Mouse (Mus musculus): ENCODE measurements around the gene Olfr691. TPM values are rescaled to one million over a fixed set of nuclear protein-coding genes. Genes with fewer than 3 reads are reported as not detected.

Olfr691 gene
- polyA plus RNA-seq, 1 experiment, result not detected

Other genes starting within 250 kb of the Olfr691 start
- not detected in 2 replicates for gene Olfr680-ps1, start 249.5 kb downstream of the Olfr691 start, polyA plus RNA-seq (2012; rRNA removed)
- not detected in 2 replicates for gene Olfr681, start 225.4 kb downstream of the Olfr691 start, polyA plus RNA-seq (2012; rRNA removed)
- gene Olfr683, start 195.3 kb downstream of the Olfr691 start, polyA plus RNA-seq (2012; rRNA removed), result not detected in 2 replicates
- gene Olfr684, start 178.6 kb downstream of the Olfr691 start, polyA plus RNA-seq (2012; rRNA removed), result not detected in 2 replicates
- not detected in 2 replicates for gene Olfr685, start 156.3 kb downstream of the Olfr691 start, polyA plus RNA-seq (2012; rRNA removed)
- not detected in 2 replicates for gene Olfr686, start 134.8 kb downstream of the Olfr691 start, polyA plus RNA-seq (2012; rRNA removed)
- gene Olfr688, start 54.2 kb downstream of the Olfr691 start, polyA plus RNA-seq (2012; rRNA removed), result not detected in 2 replicates
- gene Olfr689, start 31.1 kb downstream of the Olfr691 start, polyA plus RNA-seq (2012; rRNA removed), result not detected in 2 replicates
- not detected in 2 replicates for gene Olfr690, start 8.2 kb downstream of the Olfr691 start, polyA plus RNA-seq (2012; rRNA removed)
- not detected in 2 replicates for gene Olfr692, start 26.0 kb upstream of the Olfr691 start, polyA plus RNA-seq (2012; rRNA removed)
- not detected in 2 replicates for gene Gm5901, start 32.8 kb upstream of the Olfr691 start, polyA plus RNA-seq (2012; rRNA removed)
- gene Fam160a2, start 57.8 kb upstream of the Olfr691 start, polyA plus RNA-seq (2012; rRNA removed), result 64.6 and 88.7 TPM in 2 replicates
- 0.09 and 0.10 TPM in 2 replicates for gene Cnga4, start 62.3 kb upstream of the Olfr691 start, polyA plus RNA-seq (2012; rRNA removed)
- 0.12 TPM in 1 of 2 replicates, not detected in the other for gene Cckbr, start 83.5 kb upstream of the Olfr691 start, polyA plus RNA-seq (2012; rRNA removed)
- gene Cavin3, start 140.0 kb upstream of the Olfr691 start, polyA plus RNA-seq (2012; rRNA removed), result 21.8 and 23.4 TPM in 2 replicates
- 16.0 and 17.8 TPM in 2 replicates for gene Smpd1, start 212.1 kb upstream of the Olfr691 start, polyA plus RNA-seq (2012; rRNA removed)
- 12.1 and 15.8 TPM in 2 replicates for gene Apbb1, start 239.4 kb upstream of the Olfr691 start, polyA plus RNA-seq (2012; rRNA removed)

Measured in large intestine, adult 2 months (tissue).